23 mouse cellular contexts compared by ENCODE assay signal in genomic region chr1:186575629-186576028, GRCm38 (mm10).
DNase-seq lines count a peak whose midpoint lies in the region; ATAC-seq and TF ChIP-seq lines count a peak whose summit lies in the region.
"Had no signal": no experiment of that assay in that cellular context is flagged by ENCODE, and none has a peak within 500 bp of the region (broad histone marks: within the 10 kb centered on the region; RNA-seq: fewer than 3 reads in every experiment).

No protein-coding gene starts in this region.

- TF ChIP-seq RAD21 in MEL (IDR thresholded peaks at IDR 0.05; ENCODE audit: low read depth, low read length): no peak

- TF ChIP-seq CTCF in MEL (IDR thresholded peaks at IDR 0.05 in 2 of 3, conservative IDR thresholded peaks at IDR 0.05 in 1 of 3; ENCODE audit: control insufficient read depth in 1 of 3, insufficient read depth in 1 of 3, low read depth in 2 of 3, low read length in 3 of 3, poor library complexity in 1 of 3, severe bottlenecking in 1 of 3): no peak
- TF ChIP-seq CTCF in liver, postnatal 0 days (IDR thresholded peaks at IDR 0.05; ENCODE audit: low read depth): no peak

- TF ChIP-seq EP300 in MEL (IDR thresholded peaks at IDR 0.05; ENCODE audit: low read depth in 1 of 2, low read length in 2 of 2): no peak
- TF ChIP-seq EP300 in liver, postnatal 0 days (IDR thresholded peaks at IDR 0.05; ENCODE audit: low read depth): no peak

- TF ChIP-seq POLR2A in MEL (IDR thresholded peaks at IDR 0.05; ENCODE audit: control insufficient read depth in 1 of 2, insufficient read depth in 1 of 2, low read depth in 1 of 2, low read length in 2 of 2, poor library complexity in 1 of 2): no peak

- no peak overlapping the region for H3K4me3 ChIP-seq in MEL (ENCODE audit: control insufficient read depth in 1 of 2, insufficient read depth in 1 of 2, low read depth in 2 of 2, low read length in 2 of 2)
- H3K4me3 ChIP-seq in liver, postnatal 0 days (ENCODE audit: low read depth, low read length): no peak overlapping the region
- H3K4me3 ChIP-seq: embryonic facial prominence, embryonic 12.5 days; intestine, embryonic 15.5 days; megakaryocyte, embryonic 14.5 days; midbrain, embryonic 13.5 days had no signal

- H3K27ac ChIP-seq in MEL (ENCODE audit: control insufficient read depth, low read depth, low read length): no peak overlapping the region
- H3K27ac ChIP-seq in liver, postnatal 0 days (ENCODE audit: low read depth): no peak overlapping the region
- H3K27ac ChIP-seq: embryonic facial prominence, embryonic 12.5 days; intestine, embryonic 15.5 days; liver, embryonic 14.5 days; midbrain, embryonic 13.5 days had no signal

- no peaks in the 10 kb centered on the region for H3K36me3 ChIP-seq in MEL (ENCODE audit: control insufficient read depth in 1 of 2, insufficient read depth in 2 of 2, low read length in 2 of 2)
- H3K36me3 ChIP-seq in liver, postnatal 0 days (replicated peaks; ENCODE audit: insufficient read depth, low read length): no peaks in the 10 kb centered on the region
- H3K36me3 ChIP-seq: embryonic facial prominence, embryonic 12.5 days; G1E; intestine, embryonic 15.5 days; midbrain, embryonic 13.5 days had no signal

- no peaks in the 10 kb centered on the region for H3K9me3 ChIP-seq in MEL (replicated peaks; ENCODE audit: insufficient read depth, low read length)
- no peaks in the 10 kb centered on the region for H3K9me3 ChIP-seq in liver, postnatal 0 days (ENCODE audit: low read length)
- H3K9me3 ChIP-seq: embryonic facial prominence, embryonic 12.5 days; intestine, embryonic 15.5 days; midbrain, embryonic 13.5 days had no signal

- H3K27me3 ChIP-seq in MEL (ENCODE audit: control insufficient read depth in 1 of 2, insufficient read depth in 2 of 2, low read length in 2 of 2): no peaks in the 10 kb centered on the region
- no peaks in the 10 kb centered on the region for H3K27me3 ChIP-seq in liver, postnatal 0 days (ENCODE audit: insufficient read depth, low read length)
- H3K27me3 ChIP-seq: CH12.LX; embryonic facial prominence, embryonic 12.5 days; intestine, embryonic 15.5 days; megakaryocyte, embryonic 14.5 days; midbrain, embryonic 13.5 days had no signal

- no peaks in the 10 kb centered on the region for H3K4me1 ChIP-seq in MEL (ENCODE audit: control insufficient read depth in 1 of 2, insufficient read depth in 2 of 2, low read length in 2 of 2)
- no peaks in the 10 kb centered on the region; the same call in 1 of the 2 replicates for H3K4me1 ChIP-seq in liver, postnatal 0 days (ENCODE audit: insufficient read depth)
- H3K4me1 ChIP-seq: embryonic facial prominence, embryonic 12.5 days; intestine, embryonic 15.5 days; megakaryocyte, embryonic 14.5 days; midbrain, embryonic 13.5 days had no signal

- H3K79me2 ChIP-seq in MEL (ENCODE audit: control insufficient read depth, insufficient read depth, low read length, poor library complexity): no peaks in the 10 kb centered on the region

- WGBS in liver, postnatal 0 days (ENCODE audit: insufficient replicate concordance): 21% methylated on average over 9 of the region's 9 CpGs

- peak; percentile 87 for ATAC-seq in granulocyte monocyte progenitor cell, adult 5-6 weeks (replicated peaks; ENCODE audit: poor library complexity, severe bottlenecking)
- 0 out of 2 replicates have a peak, but pooled peaks have one; percentile 25 for ATAC-seq in liver, postnatal 0 days
- ATAC-seq: forebrain, postnatal 0 days; hindbrain, embryonic 16.5 days; intestine, embryonic 15.5 days; midbrain, embryonic 13.5 days had no signal

- no peak overlapping the region for H3K4me2 ChIP-seq in liver, postnatal 0 days (ENCODE audit: low read depth, low read length)
- H3K4me2 ChIP-seq: embryonic facial prominence, embryonic 12.5 days; intestine, embryonic 15.5 days; midbrain, embryonic 13.5 days had no signal

- DNase-seq in kidney, adult 9 months: peak; percentile 26
- DNase-seq in kidney, adult 18-20 months: no peak
- DNase-seq in MEL (ENCODE audit: low read depth, low spot score): peak; percentile 3
- DNase-seq in liver, postnatal 0 days: peak; percentile 18
- no peak for DNase-seq in thymus, postnatal 14 days
- DNase-seq in right cerebral cortex, postnatal 25 days: no peak
- DNase-seq: adrenal gland, adult 8-10 months; B cell, adult 2 months; cerebellum, adult 11-12 months; cerebellum, postnatal 10 days; forebrain, postnatal 0 days; gastrocnemius, postnatal 14 days; heart, postnatal 4 days; lung, postnatal 10 days had no signal

- no peak overlapping the region for H3K9ac ChIP-seq in MEL (ENCODE audit: control insufficient read depth, low read depth, low read length, poor library complexity, severe bottlenecking)
- H3K9ac ChIP-seq in liver, postnatal 0 days (replicated peaks): no peak overlapping the region
- H3K9ac ChIP-seq: embryonic facial prominence, embryonic 12.5 days; forebrain, postnatal 0 days; intestine, embryonic 15.5 days; liver, embryonic 14.5 days; midbrain, embryonic 13.5 days had no signal

TF ChIP-seq in MEL, 35 proteins besides CTCF, POLR2A, EP300 and RAD21:
- TF ChIP-seq MYB (IDR thresholded peaks at IDR 0.05; ENCODE audit: low read depth, low read length): no peak
- no peak for TF ChIP-seq SIN3A (IDR thresholded peaks at IDR 0.05; ENCODE audit: low read length)
- TF ChIP-seq KAT2A (conservative IDR thresholded peaks at IDR 0.05; ENCODE audit: low read depth, low read length): no peak
- no peak for TF ChIP-seq RCOR1 (IDR thresholded peaks at IDR 0.05; ENCODE audit: low read depth, low read length)
- TF ChIP-seq TCF12 (IDR thresholded peaks at IDR 0.05; ENCODE audit: low read depth, low read length): no peak
- TF ChIP-seq POLR2AphosphoS5 (IDR thresholded peaks at IDR 0.05; ENCODE audit: borderline replicate concordance, low read depth, low read length): no peak
- no peak for TF ChIP-seq MYC (IDR thresholded peaks at IDR 0.05; ENCODE audit: low read depth, low read length)
- TF ChIP-seq MAZ (IDR thresholded peaks at IDR 0.05; ENCODE audit: low read depth, low read length): no peak
- TF ChIP-seq TAL1 (IDR thresholded peaks at IDR 0.05; ENCODE audit: low read length): no peak
- no peak for TF ChIP-seq ETS1 (IDR thresholded peaks at IDR 0.05; ENCODE audit: low read depth, low read length)
- no peak for TF ChIP-seq MXI1 (IDR thresholded peaks at IDR 0.05; ENCODE audit: low read depth, low read length)
- TF ChIP-seq TBP (IDR thresholded peaks at IDR 0.05; ENCODE audit: low read depth, low read length): no peak
- no peak for TF ChIP-seq ZC3H11A (IDR thresholded peaks at IDR 0.05; ENCODE audit: low read depth, low read length)
- no peak for TF ChIP-seq ZKSCAN1 (IDR thresholded peaks at IDR 0.05; ENCODE audit: low read depth, low read length)

Comparison
In these comparisons a context has a peak if more than half of its experiments do, and no peak if none do; other contexts are left out.
1. DNase-seq: peak in kidney, adult 9 months (single experiment), MEL (single experiment) and liver, postnatal 0 days (single experiment); none in kidney, adult 18-20 months (single experiment), thymus, postnatal 14 days (single experiment) and right cerebral cortex, postnatal 25 days (single experiment).